Mouse (Mus musculus): ENCODE measurements at regions not wholly inside any gene's neighbourhood (a gene's known extent, or its start where the extent isn't known, plus 50 kb on each side); places are given as distances from the start of the nearest gene placed in this dataset.

GRCm38 (mm10) chr13:52179977-52180376 lies 333.5 kb downstream of the Gadd45g start:
- H3K27ac ChIP-seq (ENCODE audit: insufficient read depth, low read depth, low read length) = no peak overlapping the region
- no peaks in the 10 kb centered on the region for H3K4me1 ChIP-seq (ENCODE audit: control insufficient read depth, insufficient read depth, low read length)
- TF ChIP-seq CTCF (IDR thresholded peaks at IDR 0.05; ENCODE audit: insufficient read depth, low read depth, low read length) = no peak
- no peak for TF ChIP-seq POLR2A (IDR thresholded peaks at IDR 0.05; ENCODE audit: insufficient read depth, low read depth, low read length)
- H3K4me3 ChIP-seq (ENCODE audit: insufficient read depth, low read depth, low read length) = no peak overlapping the region
- 94% methylated on average over 4 of the region's 4 CpGs for WGBS

- no peak overlapping the region for H3K4me3 ChIP-seq (ENCODE audit: insufficient read depth, low read depth, low read length)
- no peak overlapping the region for H3K27ac ChIP-seq (ENCODE audit: insufficient read depth, low read depth, low read length)
- no peaks in the 10 kb centered on the region; the same call in 1 of the 2 replicates for H3K4me1 ChIP-seq (ENCODE audit: control insufficient read depth, insufficient read depth, low read length)
- WGBS = 78% methylated on average over 5 of the region's 5 CpGs
- TF ChIP-seq POLR2A (IDR thresholded peaks at IDR 0.05; ENCODE audit: insufficient read depth, low read depth, low read length) = no peak
- no peak for TF ChIP-seq CTCF (IDR thresholded peaks at IDR 0.05; ENCODE audit: insufficient read depth, low read depth, low read length)
Observed at GRCm38 (mm10) chr13:52183635-52184034, 337.2 kb downstream of the Gadd45g start.

GRCm38 (mm10) chr13:52185574-52185973 lies 339.1 kb downstream of the Gadd45g start:
- Histone ChIP-seq H3K27ac (ENCODE audit: insufficient read depth, low read depth, low read length) (no peak overlapping the region), H3K4me1 (ENCODE audit: control insufficient read depth, insufficient read depth, low read length) (no peaks in the 10 kb centered on the region; the same call in 1 of the 2 replicates), H3K4me3 (ENCODE audit: insufficient read depth, low read depth, low read length) (no peak overlapping the region)
- 85% methylated on average over 1 of the region's 1 CpGs for WGBS
- TF ChIP-seq CTCF (IDR thresholded peaks at IDR 0.05; ENCODE audit: insufficient read depth, low read depth, low read length) = no peak
- no peak for TF ChIP-seq POLR2A (IDR thresholded peaks at IDR 0.05; ENCODE audit: insufficient read depth, low read depth, low read length)

GRCm38 (mm10) chr13:52187841-52188604 lies 341.5 kb downstream of the Gadd45g start:
- no peak overlapping the region for H3K27ac ChIP-seq (ENCODE audit: insufficient read depth, low read depth, low read length)
- H3K4me1 ChIP-seq (ENCODE audit: control insufficient read depth, insufficient read depth, low read length) = no peaks in the 10 kb centered on the region; the same call in 1 of the 2 replicates
- no peak overlapping the region for H3K4me3 ChIP-seq (ENCODE audit: insufficient read depth, low read depth, low read length)
- whole genome bisulfite sequencing = 85% methylated on average over 8 of the region's 8 CpGs
- no peak for TF ChIP-seq CTCF (IDR thresholded peaks at IDR 0.05; ENCODE audit: insufficient read depth, low read depth, low read length)
- TF ChIP-seq POLR2A (IDR thresholded peaks at IDR 0.05; ENCODE audit: insufficient read depth, low read depth, low read length) = no peak

- TF ChIP-seq POLR2A (IDR thresholded peaks at IDR 0.05; ENCODE audit: insufficient read depth, low read depth, low read length) = no peak
- no peak for TF ChIP-seq CTCF (IDR thresholded peaks at IDR 0.05; ENCODE audit: insufficient read depth, low read depth, low read length)
- 82% methylated on average over 2 of the region's 2 CpGs for WGBS
- Histone ChIP-seq H3K27ac (ENCODE audit: insufficient read depth, low read depth, low read length) (no peak overlapping the region), H3K4me1 (ENCODE audit: control insufficient read depth, insufficient read depth, low read length) (no peaks in the 10 kb centered on the region; the same call in 1 of the 2 replicates), H3K4me3 (ENCODE audit: insufficient read depth, low read depth, low read length) (no peak overlapping the region)
Observed at GRCm38 (mm10) chr13:52188605-52189003, 342.1 kb downstream of the Gadd45g start.

GRCm38 (mm10) chr13:52189382-52189923 lies 341.6 kb downstream of the Diras2 start:
- Histone ChIP-seq H3K4me3 (ENCODE audit: insufficient read depth, low read depth, low read length) (no peak overlapping the region), H3K4me1 (ENCODE audit: control insufficient read depth, insufficient read depth, low read length) (no peaks in the 10 kb centered on the region; the same call in 1 of the 2 replicates), H3K27ac (ENCODE audit: insufficient read depth, low read depth, low read length) (no peak overlapping the region)
- WGBS = 82% methylated on average over 10 of the region's 10 CpGs
- TF ChIP-seq POLR2A (IDR thresholded peaks at IDR 0.05; ENCODE audit: insufficient read depth, low read depth, low read length) (no peak), CTCF (IDR thresholded peaks at IDR 0.05; ENCODE audit: insufficient read depth, low read depth, low read length) (no peak)

- Histone ChIP-seq H3K4me1 (ENCODE audit: control insufficient read depth, insufficient read depth, low read length) (no peaks in the 10 kb centered on the region; the same call in 1 of the 2 replicates), H3K27ac (ENCODE audit: insufficient read depth, low read depth, low read length) (no peak overlapping the region), H3K4me3 (ENCODE audit: insufficient read depth, low read depth, low read length) (no peak overlapping the region)
- TF ChIP-seq CTCF (IDR thresholded peaks at IDR 0.05; ENCODE audit: insufficient read depth, low read depth, low read length) (no peak), POLR2A (IDR thresholded peaks at IDR 0.05; ENCODE audit: insufficient read depth, low read depth, low read length) (no peak)
- WGBS = 83% methylated on average over 9 of the region's 9 CpGs
Observed at GRCm38 (mm10) chr13:52190256-52190655, 340.8 kb downstream of the Diras2 start.

GRCm38 (mm10) chr13:52190848-52191590 lies 340.1 kb downstream of the Diras2 start:
- Histone ChIP-seq H3K4me1 (ENCODE audit: control insufficient read depth, insufficient read depth, low read length) (no peaks in the 10 kb centered on the region; the same call in 1 of the 2 replicates), H3K27ac (ENCODE audit: insufficient read depth, low read depth, low read length) (no peak overlapping the region), H3K4me3 (ENCODE audit: insufficient read depth, low read depth, low read length) (no peak overlapping the region)
- no peak for TF ChIP-seq POLR2A (IDR thresholded peaks at IDR 0.05; ENCODE audit: insufficient read depth, low read depth, low read length)
- TF ChIP-seq CTCF (IDR thresholded peaks at IDR 0.05; ENCODE audit: insufficient read depth, low read depth, low read length) = no peak
- WGBS = 94% methylated on average over 15 of the region's 15 CpGs

- WGBS = 93% methylated on average over 5 of the region's 5 CpGs
- no peak for TF ChIP-seq POLR2A (IDR thresholded peaks at IDR 0.05; ENCODE audit: insufficient read depth, low read depth, low read length)
- no peak for TF ChIP-seq CTCF (IDR thresholded peaks at IDR 0.05; ENCODE audit: insufficient read depth, low read depth, low read length)
- H3K4me1 ChIP-seq (ENCODE audit: control insufficient read depth, insufficient read depth, low read length) = peaks cover 5% of the 10 kb centered on the region; the same call in 1 of the 2 replicates
- no peak overlapping the region for H3K27ac ChIP-seq (ENCODE audit: insufficient read depth, low read depth, low read length)
- H3K4me3 ChIP-seq (ENCODE audit: insufficient read depth, low read depth, low read length) = no peak overlapping the region
Observed at GRCm38 (mm10) chr13:52196917-52197316, 334.2 kb downstream of the Diras2 start.

All from olfactory bulb, adult 2 months (tissue).